Mouse (Mus musculus): ENCODE results near the gene Nepn. TPM values are rescaled to one million over a fixed set of nuclear protein-coding genes. Genes with fewer than 3 reads are reported as not detected.
A peak's percentile ranks its signal among the peaks of the same experiment; 100 is the strongest.

Nepn gene
- polyA plus RNA-seq, 1 experiment: 0.05 TPM

DNA sequence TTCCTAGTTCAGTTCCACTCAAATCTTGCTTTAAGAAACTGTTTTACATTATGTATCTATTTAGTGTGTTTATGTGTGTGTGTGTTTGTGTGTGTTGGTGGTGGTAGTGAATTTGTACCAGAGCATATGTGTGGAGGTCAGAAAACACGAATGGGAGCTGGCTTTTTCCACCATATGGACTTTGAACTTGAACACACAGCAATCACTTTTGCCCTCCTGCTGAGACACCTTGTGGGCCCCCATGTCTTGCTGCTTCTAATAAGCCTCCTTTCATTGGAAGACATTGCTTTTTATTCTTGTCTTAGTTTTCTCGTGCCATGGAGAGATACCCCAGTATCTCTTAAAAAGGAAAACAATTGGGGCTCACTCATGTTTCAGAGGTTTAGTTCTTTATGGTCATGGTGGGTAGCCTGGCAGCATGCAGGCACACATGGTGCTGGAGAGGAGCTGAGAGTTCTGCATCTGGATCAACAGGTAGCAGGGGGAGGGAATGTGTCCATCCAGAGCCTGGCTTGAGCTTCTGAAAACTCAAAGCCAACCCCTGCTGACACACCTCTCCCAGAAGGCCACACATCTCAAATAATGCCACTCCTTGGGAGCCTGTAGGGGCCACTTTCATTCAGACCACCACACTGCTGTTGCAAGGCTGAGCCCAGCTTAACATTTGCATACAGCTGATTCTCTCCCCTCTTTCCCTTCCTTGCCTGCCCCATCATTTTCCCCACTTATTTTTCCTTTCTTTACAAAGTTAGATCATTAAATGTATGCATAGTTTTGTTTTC, 39.1 kb downstream of the Nepn start:
- DNase-seq (ENCODE audit: low read depth): peak; percentile 48
- TF ChIP-seq CTCF (IDR thresholded peaks at IDR 0.05; ENCODE audit: borderline replicate concordance, extremely low read depth, insufficient read depth, insufficient read length): no peak
- TF ChIP-seq POLR2A (IDR thresholded peaks at IDR 0.05; ENCODE audit: borderline replicate concordance, extremely low read depth, insufficient read depth, insufficient read length, poor library complexity, severe bottlenecking): no peak

- TF ChIP-seq POLR2A (IDR thresholded peaks at IDR 0.05; ENCODE audit: borderline replicate concordance, extremely low read depth, insufficient read depth, insufficient read length, poor library complexity, severe bottlenecking) (no peak), CTCF (IDR thresholded peaks at IDR 0.05; ENCODE audit: borderline replicate concordance, extremely low read depth, insufficient read depth, insufficient read length) (no peak)
- no peak for DNase-seq (ENCODE audit: low read depth)
Measured at GRCm38 (mm10) chr10:52430953-52431352, 42.2 kb downstream of the Nepn start.

- no peak for TF ChIP-seq CTCF (IDR thresholded peaks at IDR 0.05; ENCODE audit: borderline replicate concordance, extremely low read depth, insufficient read depth, insufficient read length)
- no peak for TF ChIP-seq POLR2A (IDR thresholded peaks at IDR 0.05; ENCODE audit: borderline replicate concordance, extremely low read depth, insufficient read depth, insufficient read length, poor library complexity, severe bottlenecking)
- no peak for DNase-seq (ENCODE audit: low read depth)
Measured at GRCm38 (mm10) chr10:52434836-52435235, 46.1 kb downstream of the Nepn start.

Other genes starting within 250 kb of the Nepn start
- gene Ros1, start 193.7 kb upstream of the Nepn start, polyA plus RNA-seq (2012; rRNA removed): not detected in 2 replicates
- gene Dcbld1, start 155.4 kb upstream of the Nepn start, polyA plus RNA-seq (2012; rRNA removed): 10.3 and 13.3 TPM in 2 replicates
- not detected in 2 replicates for gene Gm26741, start 30.2 kb upstream of the Nepn start, polyA plus RNA-seq (2012; rRNA removed)
- 10.3 and 19.4 TPM in 2 replicates for gene Gopc, start 6.8 kb upstream of the Nepn start, polyA plus RNA-seq (2012; rRNA removed)
- gene Nus1, start 28.6 kb downstream of the Nepn start, polyA plus RNA-seq (2012; rRNA removed): 21.1 and 27.7 TPM in 2 replicates